Mouse (Mus musculus) intestine, embryonic 15.5 days (tissue): ENCODE results near the gene A930004D18Rik. TPM values are rescaled to one million over a fixed set of nuclear protein-coding genes. Genes with fewer than 3 reads are reported as not detected.
A peak's percentile ranks its signal among the peaks of the same experiment; 100 is the strongest.

Source experiments
- ATAC-seq: fragments of 200-750 bp; cut with Nextera tagmentation; 2 replicates; pipeline ENCODE4 v1.8.0; 2017; ENCODE audit warnings: moderate TSS enrichment, moderate library complexity
- H3K27ac ChIP-seq: fragments of 300-500 bp; sonication (generic); 2 replicates; pipeline ENCODE4 v1.5.1; 2015; ENCODE audit warnings: mild to moderate bottlenecking, inconsistent platforms
- H3K27me3 ChIP-seq: fragments of 300-500 bp; sonication (generic); replicated peaks from 2 replicates; pipeline ENCODE4 v1.6.1; 2015; ENCODE audit warnings: inconsistent platforms
- H3K36me3 ChIP-seq: fragments of 300-500 bp; sonication (generic); 2 replicates; pipeline ENCODE4 v1.6.1; 2015; ENCODE audit warnings: inconsistent platforms
- H3K4me1 ChIP-seq: fragments of 300-500 bp; sonication (generic); replicated peaks from 2 replicates; pipeline ENCODE4 v1.6.1; 2015; ENCODE audit warnings: inconsistent platforms
- H3K4me2 ChIP-seq: fragments of 300-500 bp; sonication (generic); replicated peaks from 2 replicates; pipeline ENCODE4 v1.6.1; 2015; ENCODE audit warnings: mild to moderate bottlenecking, inconsistent platforms
- H3K4me3 ChIP-seq: fragments of 300-500 bp; sonication (generic); replicated peaks from 2 replicates; pipeline ENCODE4 v1.5.1; 2015; ENCODE audit warnings: inconsistent platforms
- H3K9ac ChIP-seq: fragments of 300-500 bp; sonication (generic); 2 replicates; pipeline ENCODE4 v1.6.1; 2015; ENCODE audit warnings: inconsistent platforms
- H3K9me3 ChIP-seq: fragments of 300-500 bp; sonication (generic); 2 replicates; pipeline ENCODE4 v1.6.1; 2016; ENCODE audit warnings: inconsistent platforms
- WGBS: fragments of 180-500 bp; shearing (Covaris S2); methylation state at CpG from one replicate; pipeline ENCODE4 v1.1.7; 2015; 5-methylcytosine and 5-hydroxymethylcytosine counted together
- polyA plus RNA-seq: library from polyadenylated mRNA; unstranded; fragments of >200 nt; fragmentation: Nextera tagmentation; extraction: Ambion mirVana; gene quantifications from 2 replicates; pipeline ENCODE4 v1.2.1, GENCODE M21; 2015

A930004D18Rik gene
- 11.8 and 12.6 TPM in 2 replicates for polyA plus RNA-seq

GRCm38 (mm10) chr2:18037491-18037890, at the start of gene A930004D18Rik:
Gene A930004D18Rik, minus strand, starts transcription at chr2:18037737.
- Histone ChIP-seq H3K27ac (no peak within 1 kb of the TSS), H3K4me1 (peaks cover 24% of the 10 kb centered on the region), H3K9ac (no peak within 1 kb of the TSS), H3K27me3 (no peaks in the 10 kb centered on the region), H3K4me2 (no peak within 1 kb of the TSS), H3K4me3 (no peak within 1 kb of the TSS), H3K36me3 (no peaks in the 10 kb centered on the region), H3K9me3 (no peaks in the 10 kb centered on the region)
- no peak for ATAC-seq
- WGBS: 78% methylated on average over 2 of the region's 2 CpGs

DNA sequence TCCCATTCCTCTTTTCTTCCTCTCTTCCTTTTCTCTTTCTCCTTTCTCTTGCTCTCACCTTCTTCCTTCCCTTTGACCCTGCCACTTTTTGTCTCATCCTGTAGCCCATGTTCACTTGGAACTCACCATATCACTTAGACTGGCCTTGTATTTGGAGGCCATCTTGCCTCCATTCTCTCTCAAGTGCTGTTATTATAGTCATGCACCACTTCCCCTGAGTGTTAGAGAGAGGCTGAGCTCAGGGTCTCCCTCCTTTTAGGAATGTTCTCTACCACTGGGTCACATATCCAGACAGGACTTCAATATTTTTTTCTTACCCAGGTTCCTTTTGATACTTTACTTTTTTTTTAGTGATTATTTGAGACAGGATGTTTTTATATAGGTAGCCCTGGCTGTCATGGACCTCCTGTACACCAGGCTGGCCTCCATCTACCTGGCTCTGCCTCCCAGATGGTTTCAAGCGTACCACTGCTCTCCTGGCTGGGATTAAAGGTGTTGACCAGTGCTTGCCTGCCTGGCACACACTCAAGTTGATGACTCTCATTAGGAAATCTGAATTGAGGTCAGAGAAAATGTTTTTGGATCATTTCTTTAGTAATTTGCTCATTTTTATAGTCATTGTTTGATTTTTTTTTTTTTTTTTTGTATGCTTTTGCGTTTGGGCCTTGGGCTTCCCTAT, 42.8 kb upstream of the A930004D18Rik start:
- H3K9me3 ChIP-seq: no peaks in the 10 kb centered on the region
- ATAC-seq: no peak
- peaks cover 17% of the 10 kb centered on the region for H3K36me3 ChIP-seq
- H3K9ac ChIP-seq: no peak overlapping the region
- 85% methylated on average over 2 of the region's 2 CpGs for WGBS
- H3K27ac ChIP-seq: no peak overlapping the region
- H3K4me3 ChIP-seq: no peak overlapping the region
- H3K4me2 ChIP-seq: no peak overlapping the region
- no peaks in the 10 kb centered on the region for H3K27me3 ChIP-seq
- H3K4me1 ChIP-seq: no peaks in the 10 kb centered on the region

DNA sequence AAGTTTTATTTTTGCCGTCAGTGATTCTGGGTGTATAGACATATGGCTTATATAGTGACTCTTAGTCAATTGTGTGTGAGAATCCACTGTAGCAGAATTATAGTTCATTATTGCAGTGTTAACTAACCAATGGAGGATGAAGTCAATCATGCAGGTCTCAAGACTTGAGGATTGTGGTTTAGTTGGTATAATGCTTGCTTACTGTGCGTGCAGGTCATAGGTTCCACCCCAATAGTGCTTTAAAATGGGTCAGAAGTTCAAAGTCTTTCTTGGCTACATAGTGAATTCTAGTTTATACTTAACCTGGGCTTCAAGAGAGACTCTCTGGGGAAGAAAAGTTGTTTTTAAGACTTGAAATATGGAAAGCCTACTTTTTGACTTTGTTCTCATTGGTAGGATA, 34.4 kb upstream of the A930004D18Rik start:
- Histone ChIP-seq H3K4me3 (no peak overlapping the region), H3K4me1 (no peaks in the 10 kb centered on the region), H3K27ac (no peak overlapping the region), H3K27me3 (no peaks in the 10 kb centered on the region), H3K4me2 (no peak overlapping the region), H3K9me3 (no peaks in the 10 kb centered on the region), H3K9ac (no peak overlapping the region), H3K36me3 (peaks cover 11% of the 10 kb centered on the region)
- 79% methylated on average over 2 of the region's 2 CpGs for WGBS
- no peak for ATAC-seq

GRCm38 (mm10) chr2:18068071-18068796, 30.7 kb upstream of the A930004D18Rik start:
- Histone ChIP-seq H3K4me1 (peaks cover 6% of the 10 kb centered on the region), H3K27ac (no peak overlapping the region), H3K4me3 (no peak overlapping the region), H3K9ac (no peak overlapping the region), H3K9me3 (no peaks in the 10 kb centered on the region), H3K27me3 (no peaks in the 10 kb centered on the region), H3K36me3 (peaks cover 6% of the 10 kb centered on the region; the same call in 1 of the 2 replicates), H3K4me2 (no peak overlapping the region)
- no peak for ATAC-seq
- WGBS: 94% methylated on average over 4 of the region's 4 CpGs

- Histone ChIP-seq H3K9ac (no peak overlapping the region), H3K4me3 (no peak overlapping the region), H3K27ac (no peak overlapping the region), H3K4me2 (peak overlapping the region; percentile 70; the same call in 1 of the 2 replicates), H3K9me3 (no peaks in the 10 kb centered on the region), H3K36me3 (0 out of 2 replicates have a peak, but pooled peaks cover 2% of the 10 kb centered on the region), H3K4me1 (peaks cover 6% of the 10 kb centered on the region), H3K27me3 (no peaks in the 10 kb centered on the region)
- no peak for ATAC-seq
These were observed 28.9 kb upstream of the A930004D18Rik start for GRCm38 (mm10) chr2:18066436-18066835.

GRCm38 (mm10) chr2:18065708-18066030, 28.1 kb upstream of the A930004D18Rik start:
- H3K4me3 ChIP-seq: peak overlapping the region; percentile 91
- H3K27me3 ChIP-seq: no peaks in the 10 kb centered on the region
- no peaks in the 10 kb centered on the region for H3K36me3 ChIP-seq
- ATAC-seq: no peak
- 6% methylated on average over 6 of the region's 6 CpGs for WGBS
- no peaks in the 10 kb centered on the region for H3K9me3 ChIP-seq
- H3K4me2 ChIP-seq: peak overlapping the region; percentile 70
- peak overlapping the region; percentile 64 for H3K9ac ChIP-seq
- peaks cover 6% of the 10 kb centered on the region for H3K4me1 ChIP-seq
- H3K27ac ChIP-seq: peak overlapping the region; percentile 75

DNA sequence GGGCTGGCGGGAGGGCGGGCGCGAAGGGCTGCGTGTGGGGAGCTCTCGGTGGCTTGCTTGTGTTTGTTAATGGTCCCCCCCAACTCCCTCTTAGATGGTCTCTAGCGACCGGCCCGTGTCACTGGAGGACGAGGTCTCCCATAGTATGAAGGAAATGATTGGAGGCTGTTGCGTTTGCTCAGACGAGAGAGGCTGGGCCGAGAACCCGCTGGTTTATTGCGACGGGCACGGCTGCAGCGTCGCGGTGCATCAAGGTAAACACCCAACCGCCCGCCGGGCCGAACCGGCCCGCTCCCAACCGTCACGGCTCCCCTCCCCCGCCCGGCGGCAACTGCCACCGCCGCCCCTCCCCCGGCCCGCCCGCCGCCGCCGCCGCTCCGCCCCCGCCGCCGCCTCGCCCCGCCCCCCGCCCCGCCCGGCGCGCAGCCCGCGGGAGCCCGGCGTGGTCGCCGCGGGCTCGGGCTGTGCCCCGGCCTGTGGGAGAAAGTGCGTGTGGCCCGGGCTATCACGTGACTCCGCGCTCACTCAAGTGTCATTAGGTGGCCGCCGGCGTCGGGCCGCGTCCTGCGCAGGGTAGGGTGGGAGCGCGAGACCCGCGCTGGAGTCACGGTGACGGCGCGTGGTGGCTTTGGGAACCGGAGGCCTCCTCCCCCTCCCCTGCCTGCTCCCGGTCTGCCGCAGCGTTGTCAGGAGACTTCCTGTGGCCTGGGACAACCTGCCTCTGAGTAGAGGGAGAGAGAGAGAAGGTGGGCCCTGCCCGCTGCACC, 27.6 kb upstream of the A930004D18Rik start:
- peak overlapping the region; percentile 91 for H3K4me3 ChIP-seq
- no peaks in the 10 kb centered on the region for H3K9me3 ChIP-seq
- under 1% methylated on average over 63 of the region's 85 CpGs for WGBS
- H3K4me1 ChIP-seq: peaks cover 6% of the 10 kb centered on the region
- no peaks in the 10 kb centered on the region for H3K36me3 ChIP-seq
- peak; percentile 73 for ATAC-seq
- H3K4me2 ChIP-seq: peak overlapping the region; percentile 70
- H3K27ac ChIP-seq: peak overlapping the region; percentile 99
- no peaks in the 10 kb centered on the region for H3K27me3 ChIP-seq
- peak overlapping the region; percentile 95 for H3K9ac ChIP-seq

DNA sequence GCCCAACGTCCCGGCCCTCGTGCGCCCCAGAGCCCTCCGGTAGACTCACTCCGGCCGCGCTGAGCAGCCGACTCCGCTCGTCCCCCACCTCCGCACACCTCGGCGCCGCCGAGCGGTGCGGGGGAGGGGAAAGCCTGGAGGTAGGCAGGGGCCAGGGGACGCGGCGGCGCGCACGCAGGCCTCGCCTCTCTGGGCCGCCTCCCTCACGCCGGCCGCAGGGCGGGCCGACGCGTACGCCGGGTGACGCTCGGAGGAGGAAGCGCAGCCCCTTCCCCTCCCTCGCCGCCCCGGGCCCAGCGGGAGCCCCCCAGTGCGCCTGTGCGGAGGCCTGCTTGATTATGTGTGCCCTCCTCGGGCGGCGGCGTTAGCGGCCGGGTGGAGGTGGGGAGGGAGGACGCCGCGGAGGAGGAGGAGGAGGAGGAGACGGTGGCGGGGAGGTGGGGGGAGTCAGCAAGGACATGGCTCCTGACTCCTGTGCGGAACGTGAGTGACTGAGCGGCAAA, 26.9 kb upstream of the A930004D18Rik start:
- H3K9ac ChIP-seq: peak overlapping the region; percentile 95
- H3K4me2 ChIP-seq: peak overlapping the region; percentile 70
- no peaks in the 10 kb centered on the region for H3K27me3 ChIP-seq
- WGBS: under 1% methylated on average over 48 of the region's 58 CpGs
- H3K4me3 ChIP-seq: peak overlapping the region; percentile 91
- H3K4me1 ChIP-seq: peaks cover 6% of the 10 kb centered on the region
- no peaks in the 10 kb centered on the region for H3K9me3 ChIP-seq
- ATAC-seq: peak; percentile 96
- peak overlapping the region; percentile 99 for H3K27ac ChIP-seq
- H3K36me3 ChIP-seq: no peaks in the 10 kb centered on the region

DNA sequence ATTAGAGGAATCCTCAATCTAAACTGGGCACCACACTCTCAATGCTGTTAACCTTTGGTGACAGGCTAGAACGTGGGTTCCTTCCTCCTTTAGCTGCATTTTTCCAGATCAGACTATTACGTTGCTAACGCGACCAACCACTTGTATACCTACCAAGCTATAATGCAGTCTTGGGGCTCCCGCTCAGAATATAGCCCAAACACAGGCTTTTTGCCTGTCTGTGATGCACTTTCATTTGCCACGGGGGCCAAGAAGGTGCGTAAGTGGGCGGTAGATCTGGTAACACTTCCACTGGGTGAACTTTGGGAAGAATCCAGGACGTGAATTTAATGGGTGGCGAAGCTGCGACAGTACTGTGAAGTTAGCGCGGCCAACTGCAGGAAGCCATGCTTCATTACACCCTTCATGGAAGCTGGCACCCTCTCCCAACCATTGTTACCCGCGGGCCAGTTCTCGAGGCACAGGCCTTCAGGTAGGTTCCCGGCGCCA, 26.3 kb upstream of the A930004D18Rik start:
- H3K4me1 ChIP-seq: peaks cover 6% of the 10 kb centered on the region
- H3K9me3 ChIP-seq: no peaks in the 10 kb centered on the region
- H3K4me2 ChIP-seq: peak overlapping the region; percentile 66
- ATAC-seq: peak; percentile 55
- peak overlapping the region; percentile 95 for H3K9ac ChIP-seq
- no peaks in the 10 kb centered on the region for H3K27me3 ChIP-seq
- under 1% methylated on average over 18 of the region's 18 CpGs for WGBS
- peak overlapping the region; percentile 91 for H3K4me3 ChIP-seq
- H3K27ac ChIP-seq: peak overlapping the region; percentile 99
- H3K36me3 ChIP-seq: no peaks in the 10 kb centered on the region

GRCm38 (mm10) chr2:18060396-18060795, 22.9 kb upstream of the A930004D18Rik start:
- ATAC-seq: no peak
- no peaks in the 10 kb centered on the region for H3K9me3 ChIP-seq
- no peak overlapping the region for H3K9ac ChIP-seq
- WGBS: 79% methylated on average over 1 of the region's 1 CpGs
- H3K27ac ChIP-seq: no peak overlapping the region
- no peaks in the 10 kb centered on the region for H3K36me3 ChIP-seq
- no peaks in the 10 kb centered on the region for H3K27me3 ChIP-seq
- no peak overlapping the region for H3K4me2 ChIP-seq
- no peaks in the 10 kb centered on the region for H3K4me1 ChIP-seq
- no peak overlapping the region for H3K4me3 ChIP-seq

- Histone ChIP-seq H3K36me3 (no peaks in the 10 kb centered on the region), H3K4me3 (no peak overlapping the region), H3K9me3 (no peaks in the 10 kb centered on the region), H3K27me3 (no peaks in the 10 kb centered on the region), H3K4me2 (no peak overlapping the region), H3K9ac (no peak overlapping the region), H3K4me1 (0 out of 2 replicates have a peak, but pooled peaks cover 2% of the 10 kb centered on the region), H3K27ac (no peak overlapping the region)
- 91% methylated on average over 1 of the region's 1 CpGs for WGBS
- ATAC-seq: no peak
These were observed 22.4 kb upstream of the A930004D18Rik start for GRCm38 (mm10) chr2:18059891-18060290.

- Histone ChIP-seq H3K27ac (no peak overlapping the region), H3K9me3 (no peaks in the 10 kb centered on the region), H3K27me3 (no peaks in the 10 kb centered on the region), H3K4me1 (0 out of 2 replicates have a peak, but pooled peaks cover 2% of the 10 kb centered on the region), H3K4me2 (no peak overlapping the region), H3K36me3 (no peaks in the 10 kb centered on the region), H3K9ac (no peak overlapping the region), H3K4me3 (no peak overlapping the region)
- WGBS: 55% methylated on average over 2 of the region's 2 CpGs
- ATAC-seq: no peak
These were observed 21.5 kb upstream of the A930004D18Rik start for GRCm38 (mm10) chr2:18059063-18059462.
